Mouse (Mus musculus) T-cell, adult 66 days (primary cell): ENCODE results near the gene Syne1. TPM values are rescaled to one million over a fixed set of nuclear protein-coding genes. Genes with fewer than 3 reads are reported as not detected.

Source experiments
- total RNA-seq, 2 experiments: library from RNA; stranded (reverse); gene quantifications; 3 replicates in 1 of 2; 4 replicates in 1 of 2; pipeline ENCODE4 v1.2.4; 2023

Gene Syne1
- total RNA-seq: 100 to 1,000 TPM; 135 to 146 TPM

GRCm38 (mm10) chr10:5551382-5551781 lies at the start of gene Syne1:
TSS of gene Syne1 (minus strand) at chr10:5551482.

GRCm38 (mm10) chr10:5593464-5593863 lies 42.2 kb upstream of the Syne1 start, which contains the start of gene Myct1:
TSS of gene Myct1 (plus strand) at chr10:5593775.

GRCm38 (mm10) chr10:5068676-5069265 lies 482.5 kb downstream of the Syne1 start, which contains the start of gene Gm10097:
TSS of gene Gm10097 (plus strand) at chr10:5069192.

Other genes with a start within 250 kb of the Syne1 start
- under 1 TPM in 1 of 2 experiments, not detected in 1; 0.27 TPM for gene Myct1, start 42.3 kb upstream of the Syne1 start, total RNA-seq
- not detected for gene Vip, start 87.7 kb upstream of the Syne1 start, total RNA-seq